In genomic region chr7:27499036-27499435, GRCm38 (mm10) we compare ENCODE assay signal across 19 mouse cellular contexts. TPM values are rescaled to one million over a fixed set of nuclear protein-coding genes. Genes with fewer than 3 reads are reported as not detected.
DNase-seq lines count a peak whose midpoint lies in the region; TF ChIP-seq lines count a peak whose summit lies in the region.
"Had no signal": no experiment of that assay in that cellular context is flagged by ENCODE, and none has a peak within 500 bp of the region (broad histone marks: within the 10 kb centered on the region; RNA-seq: fewer than 3 reads in every experiment).

Prx (plus strand) TSS chr7:27499324.

- 22% methylated on average over 3 of the region's 3 CpGs for WGBS in lung, adult 2 months

- TF ChIP-seq CTCF in lung, adult 2 months (IDR thresholded peaks at IDR 0.05; ENCODE audit: insufficient read depth, low read length) = no peak

- peaks cover 3% of the 10 kb centered on the region; the same call in 1 of the 2 replicates for H3K4me1 ChIP-seq in lung, adult 2 months (ENCODE audit: control insufficient read depth, insufficient read depth, low read length)
- H3K4me1 ChIP-seq: hindbrain, embryonic 12.5 days; midbrain, embryonic 15.5 days had no signal

- H3K4me3 ChIP-seq in lung, adult 2 months (replicated peaks; ENCODE audit: extremely low read depth, low read depth, low read length) = peak within 1 kb of the TSS; percentile 72
- H3K4me3 ChIP-seq: embryonic facial prominence, embryonic 15.5 days; heart, embryonic 10.5 days; hindbrain, embryonic 12.5 days; midbrain, embryonic 15.5 days; myocyte had no signal

- no peak for DNase-seq in gastrocnemius, postnatal 10 days
- DNase-seq in gastrocnemius, adult 8-10 months (ENCODE audit: low spot score in 2 of 2) = no peak
- DNase-seq in lung, adult 2 months = no peak
- no peak for DNase-seq in lung, postnatal 4 days
- no peak for DNase-seq in gastrocnemius, postnatal 25 days
- DNase-seq in lung, postnatal 25 days (ENCODE audit: low spot score) = peak; percentile 38
- no peak for DNase-seq in heart, postnatal 4 days
- no peak for DNase-seq in adrenal gland, postnatal 36 days
- DNase-seq: adrenal gland, adult 2 months; cerebellum, postnatal 10 days; forebrain, postnatal 0 days; heart, postnatal 10 days; kidney, adult 8-10 months had no signal

- TF ChIP-seq POLR2A in lung, adult 2 months (IDR thresholded peaks at IDR 0.05; ENCODE audit: borderline replicate concordance, extremely low read depth, low read depth, low read length) = peak; percentile 77

RNA-seq across cellular contexts. Expression of gene Prx, which starts in this region (rescaled TPM):
- total RNA-seq in gastrocnemius, postnatal 10 days (2021) = 10 to 100 TPM; 34.6 to 48.7 TPM
- 1 to 10 TPM; 2.3 to 7.7 (median 5.7) TPM for total RNA-seq in gastrocnemius, adult 8-10 months (2022)
- polyA plus RNA-seq in lung, adult 2 months (2012; rRNA removed) = 62.0 and 67.4 TPM in 2 replicates
- 10 to 100 TPM; 11.6 to 13.0 TPM for total RNA-seq in gastrocnemius, postnatal 25 days (2021)
- total RNA-seq in heart, postnatal 4 days (2021) = 1 to 10 TPM; 4.1 to 5.9 TPM
- 1 to 10 TPM; 2.1 to 3.2 TPM for total RNA-seq in adrenal gland, postnatal 36 days (2021)
- total RNA-seq: liver, adult 2 months had no signal
